Mouse (Mus musculus) liver, embryonic 11.5 days (tissue): ENCODE results near the gene Cyp26a1. TPM values are rescaled to one million over a fixed set of nuclear protein-coding genes. Genes with fewer than 3 reads are reported as not detected.

ENCODE experiments used
- ATAC-seq: fragments of 200-750 bp; cut with Nextera tagmentation; replicated peaks from 2 replicates; pipeline ENCODE4 v1.8.0; 2017; ENCODE audit warnings: moderate number of reproducible peaks, mild to moderate bottlenecking, moderate TSS enrichment, moderate library complexity; ENCODE audit not compliant: low FRiP score
- DNase-seq: peaks from one replicate; pipeline ENCODE4 v3.0.0-alpha.2; 2017; ENCODE audit warnings: low spot score
- H3K27ac ChIP-seq: fragments of 300-500 bp; sonication (generic); 2 replicates; pipeline ENCODE4 v1.5.1; 2014; ENCODE audit warnings: mild to moderate bottlenecking, low read depth, low read length, control low read depth
- H3K27me3 ChIP-seq: fragments of 300-500 bp; sonication (generic); replicated peaks from 2 replicates; pipeline ENCODE4 v1.6.1; 2014; ENCODE audit warnings: low read length, mixed read lengths; ENCODE audit not compliant: control insufficient read depth, insufficient read depth
- H3K36me3 ChIP-seq: fragments of 300-500 bp; sonication (generic); 2 replicates; pipeline ENCODE4 v1.6.1; 2014; ENCODE audit warnings: mild to moderate bottlenecking, low read length, moderate library complexity, mixed read lengths; ENCODE audit not compliant: control insufficient read depth, insufficient read depth
- H3K4me1 ChIP-seq: fragments of 300-500 bp; sonication (generic); replicated peaks from 2 replicates; pipeline ENCODE4 v1.6.1; 2014; ENCODE audit warnings: low read length, mixed read lengths; ENCODE audit not compliant: control insufficient read depth, insufficient read depth
- H3K4me2 ChIP-seq: fragments of 300-500 bp; sonication (generic); 2 replicates; pipeline ENCODE4 v1.6.1; 2014; ENCODE audit warnings: mild to moderate bottlenecking, control low read depth, moderate library complexity
- H3K4me3 ChIP-seq: fragments of 300-500 bp; sonication (generic); 2 replicates; pipeline ENCODE4 v1.5.1; 2014; ENCODE audit warnings: low read depth, low read length, control low read depth
- H3K9ac ChIP-seq: fragments of 300-500 bp; sonication (generic); 2 replicates; pipeline ENCODE4 v1.6.1; 2014; ENCODE audit warnings: low read depth, low read length, control low read depth
- H3K9me3 ChIP-seq: fragments of 300-500 bp; sonication (generic); 2 replicates; pipeline ENCODE4 v1.6.1; 2016; ENCODE audit warnings: low read length, inconsistent platforms, mixed read lengths; ENCODE audit not compliant: control insufficient read depth
- WGBS: fragments of 180-500 bp; shearing (Covaris S2); extraction: QIAGEN DNeasy Blood & Tissue Kit; methylation state at CpG from one replicate; pipeline ENCODE4 v1.1.7; 2014; 5-methylcytosine and 5-hydroxymethylcytosine counted together
- polyA plus RNA-seq: library from polyadenylated mRNA; unstranded; fragments of >200 nt; fragmentation: Nextera tagmentation; extraction: Ambion mirVana; gene quantifications from 2 replicates; pipeline ENCODE4 v1.2.1, GENCODE M21; 2014

The Cyp26a1 gene
- polyA plus RNA-seq, 1 experiment from 2014 or later: 0.63 TPM

- Histone ChIP-seq H3K36me3 (no peaks in the 10 kb centered on the region), H3K4me2 (no peak overlapping the region), H3K27me3 (no peaks in the 10 kb centered on the region), H3K27ac (no peak overlapping the region), H3K9me3 (no peaks in the 10 kb centered on the region), H3K4me3 (no peak overlapping the region), H3K4me1 (no peaks in the 10 kb centered on the region; the same call in 1 of the 2 replicates), H3K9ac (no peak overlapping the region)
- DNase-seq (no peak), ATAC-seq (no peak)
- 89% methylated on average over 3 of the region's 3 CpGs for WGBS
Measured at GRCm38 (mm10) chr19:37738575-37738974, 41.0 kb downstream of the Cyp26a1 start.

- Histone ChIP-seq H3K27ac (no peak overlapping the region), H3K9me3 (no peaks in the 10 kb centered on the region), H3K4me3 (no peak overlapping the region), H3K9ac (no peak overlapping the region), H3K36me3 (no peaks in the 10 kb centered on the region), H3K27me3 (no peaks in the 10 kb centered on the region), H3K4me1 (no peaks in the 10 kb centered on the region; the same call in 1 of the 2 replicates), H3K4me2 (no peak overlapping the region)
- ATAC-seq: no peak
- 45% methylated on average over 7 of the region's 7 CpGs for WGBS
- DNase-seq: no peak
Measured at GRCm38 (mm10) chr19:37740043-37740442, 42.4 kb downstream of the Cyp26a1 start.

Other genes with a start within 250 kb of the Cyp26a1 start
- 53.3 and 62.0 TPM in 2 replicates for gene Exoc6, start 147.4 kb upstream of the Cyp26a1 start, polyA plus RNA-seq
- gene Cyp26c1, start 12.2 kb upstream of the Cyp26a1 start, polyA plus RNA-seq: 0.10 TPM in 2 replicates